Mouse (Mus musculus) cerebellum, adult 2 months (tissue): ENCODE data around the gene Lhx2. TPM values are rescaled to one million over a fixed set of nuclear protein-coding genes. Genes with fewer than 3 reads are reported as not detected.

Source experiments
- DNase-seq, 2 experiments: peaks; one replicate each; pipeline ENCODE4 v3.0.0; 2021
- H3K27ac ChIP-seq: fragments of 200-500 bp; 2 replicates; pipeline ENCODE4 v1.5.1; 2012; ENCODE audit warnings: low read length, control low read depth, inconsistent platforms; ENCODE audit not compliant: insufficient read depth
- H3K27me3 ChIP-seq: fragments of 200-500 bp; 2 replicates; pipeline ENCODE4 v1.6.1; 2012; ENCODE audit warnings: inconsistent platforms, mild to moderate bottlenecking, low read length, moderate library complexity; ENCODE audit not compliant: control insufficient read depth, insufficient read depth
- H3K4me1 ChIP-seq: fragments of 200-500 bp; 2 replicates; pipeline ENCODE4 v1.6.1; 2011; ENCODE audit warnings: low read length; ENCODE audit not compliant: control insufficient read depth, insufficient read depth
- H3K4me3 ChIP-seq: fragments of 200-500 bp; replicated peaks from 2 replicates; pipeline ENCODE3; 2011; ENCODE audit warnings: mild to moderate bottlenecking, low read depth, low read length, control low read depth; ENCODE audit not compliant: insufficient read depth
- CTCF ChIP-seq: fragments of 200-500 bp; IDR thresholded peaks from 2 replicates; pipeline ENCODE4 v1.5.1; 2011; ENCODE audit warnings: low read depth, mild to moderate bottlenecking, control low read depth, low read length, moderate library complexity, borderline replicate concordance; ENCODE audit not compliant: insufficient read depth
- POLR2A ChIP-seq: fragments of 200-500 bp; IDR thresholded peaks from 2 replicates; pipeline ENCODE4 v1.6.1; 2011; ENCODE audit warnings: low read length, control low read depth, borderline replicate concordance; ENCODE audit not compliant: insufficient read depth
- WGBS: fragments of 180-500 bp; shearing (Covaris S2); methylation state at CpG from one replicate; pipeline ENCODE4 v1.1.7; 2018; 5-methylcytosine and 5-hydroxymethylcytosine counted together
- polyA plus RNA-seq: library from polyadenylated mRNA; depleted of rRNA; stranded (reverse); fragments of >200 nt; gene quantifications from 2 replicates; pipeline ENCODE4 v1.2.3, GENCODE M21; 2012

Lhx2 gene
- polyA plus RNA-seq, 1 experiment: 3.5 TPM

DNA sequence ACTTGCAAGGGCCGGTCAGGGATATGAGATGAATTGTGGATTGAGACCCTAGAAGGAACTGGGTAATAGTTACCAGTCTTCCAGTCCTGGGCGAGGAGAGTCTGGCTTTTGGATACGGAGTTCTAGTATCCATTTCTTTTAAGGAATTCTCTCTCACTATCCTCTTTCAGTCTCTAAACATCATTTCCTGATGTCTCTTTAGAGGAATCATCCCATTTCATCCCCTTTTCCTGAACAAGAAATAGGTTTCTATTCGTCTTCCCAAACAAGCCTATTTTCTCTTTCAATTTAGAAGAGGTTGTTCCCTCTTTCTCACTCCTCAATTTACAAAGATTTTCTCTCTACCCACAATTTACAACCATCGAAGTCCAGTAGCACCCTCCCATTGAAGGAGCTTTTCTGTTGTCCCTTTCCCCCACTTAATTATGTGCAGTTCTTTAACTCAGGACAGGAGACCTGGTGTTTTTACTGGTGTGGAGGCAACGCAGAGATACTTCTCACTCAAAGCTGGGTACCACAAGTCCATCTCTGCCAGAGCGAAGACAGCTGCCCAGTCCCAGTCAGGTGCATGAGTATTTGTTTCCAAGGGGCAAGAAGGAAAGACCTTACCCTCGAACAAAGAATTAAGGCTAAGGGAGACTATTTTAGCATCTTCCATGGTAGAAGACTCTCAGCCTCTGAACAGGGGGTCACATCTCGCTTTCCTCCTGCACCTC lies 987 bp downstream of the Lhx2 start:
- WGBS: 5% methylated on average over 9 of the region's 9 CpGs
- peaks cover 10% of the 10 kb centered on the region; the same call in 1 of the 2 replicates for H3K27me3 ChIP-seq
- no peak overlapping the region for H3K27ac ChIP-seq

GRCm38 (mm10) chr2:38340626-38341200 lies 1.6 kb downstream of the Lhx2 start:
- H3K27me3 ChIP-seq: peaks cover 10% of the 10 kb centered on the region; the same call in 1 of the 2 replicates
- TF ChIP-seq CTCF: no peak
- TF ChIP-seq POLR2A: no peak
- H3K27ac ChIP-seq: no peak overlapping the region
- no peak overlapping the region for H3K4me3 ChIP-seq
- 2% methylated on average over 10 of the region's 10 CpGs for WGBS
- DNase-seq: no peak
- H3K4me1 ChIP-seq: no peaks in the 10 kb centered on the region; the same call in 1 of the 2 replicates

More for the DNA sequence above, 987 bp downstream of the Lhx2 start:
- TF ChIP-seq CTCF (no peak), POLR2A (no peak)
- DNase-seq: peak in 1 of 2 experiments; percentile 25
- Histone ChIP-seq H3K4me3 (no peak overlapping the region), H3K4me1 (no peaks in the 10 kb centered on the region; the same call in 1 of the 2 replicates)

DNA sequence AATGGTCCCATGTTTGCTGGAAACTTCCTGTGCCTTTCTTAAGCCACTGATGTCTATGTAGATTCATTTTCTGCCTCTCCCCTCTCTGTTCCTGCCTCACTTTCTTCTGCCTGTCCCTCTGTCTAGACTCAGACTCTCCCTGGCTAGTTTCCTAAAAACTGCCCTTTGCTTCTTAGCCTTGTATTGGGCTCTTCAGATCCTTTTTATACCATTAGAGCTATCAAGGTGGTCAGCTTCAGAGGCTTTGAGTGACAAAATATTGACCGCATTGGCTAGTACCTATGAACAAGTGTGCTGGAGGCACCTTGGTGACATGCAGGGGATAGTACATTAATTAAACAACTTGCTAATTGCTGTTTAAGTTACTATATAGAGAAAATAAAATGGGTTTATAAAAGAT lies 4.5 kb downstream of the Lhx2 start:
- no peak for DNase-seq
- 17% methylated on average over 1 of the region's 1 CpGs for WGBS
- no peak overlapping the region for H3K27ac ChIP-seq
- no peak for TF ChIP-seq CTCF
- TF ChIP-seq POLR2A: no peak
- H3K4me3 ChIP-seq: no peak overlapping the region
- H3K27me3 ChIP-seq: peaks cover 14% of the 10 kb centered on the region; the same call in 1 of the 2 replicates
- no peaks in the 10 kb centered on the region; the same call in none of the 2 replicates for H3K4me1 ChIP-seq

DNA sequence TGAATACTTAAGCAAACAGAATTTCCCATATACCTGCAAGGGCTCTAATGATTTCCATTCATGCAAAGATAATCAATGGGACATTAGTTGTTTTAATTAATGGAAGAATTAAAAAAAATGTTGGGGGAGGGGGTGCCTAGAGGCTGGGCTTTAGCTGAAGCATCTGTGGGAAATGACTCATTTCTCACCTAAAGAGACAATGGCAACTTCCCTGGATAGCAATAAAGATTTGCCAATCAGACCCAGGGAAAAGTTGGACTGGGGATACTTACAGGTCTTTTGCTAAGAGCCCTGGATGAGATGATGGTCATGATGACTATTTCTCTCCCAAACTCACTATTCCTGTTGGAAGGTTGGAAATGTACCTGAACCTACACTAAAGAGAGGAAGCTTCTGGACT lies 5.6 kb downstream of the Lhx2 start:
- H3K27ac ChIP-seq: no peak overlapping the region
- H3K4me1 ChIP-seq: no peaks in the 10 kb centered on the region; the same call in 1 of the 2 replicates
- H3K27me3 ChIP-seq: peaks cover 6% of the 10 kb centered on the region; the same call in 1 of the 2 replicates
- TF ChIP-seq POLR2A: no peak
- no peak for TF ChIP-seq CTCF
- no peak for DNase-seq
- no peak overlapping the region for H3K4me3 ChIP-seq

GRCm38 (mm10) chr2:38346417-38346816 lies 7.3 kb downstream of the Lhx2 start:
- no peak overlapping the region for H3K4me3 ChIP-seq
- 12% methylated on average over 6 of the region's 6 CpGs for WGBS

DNA sequence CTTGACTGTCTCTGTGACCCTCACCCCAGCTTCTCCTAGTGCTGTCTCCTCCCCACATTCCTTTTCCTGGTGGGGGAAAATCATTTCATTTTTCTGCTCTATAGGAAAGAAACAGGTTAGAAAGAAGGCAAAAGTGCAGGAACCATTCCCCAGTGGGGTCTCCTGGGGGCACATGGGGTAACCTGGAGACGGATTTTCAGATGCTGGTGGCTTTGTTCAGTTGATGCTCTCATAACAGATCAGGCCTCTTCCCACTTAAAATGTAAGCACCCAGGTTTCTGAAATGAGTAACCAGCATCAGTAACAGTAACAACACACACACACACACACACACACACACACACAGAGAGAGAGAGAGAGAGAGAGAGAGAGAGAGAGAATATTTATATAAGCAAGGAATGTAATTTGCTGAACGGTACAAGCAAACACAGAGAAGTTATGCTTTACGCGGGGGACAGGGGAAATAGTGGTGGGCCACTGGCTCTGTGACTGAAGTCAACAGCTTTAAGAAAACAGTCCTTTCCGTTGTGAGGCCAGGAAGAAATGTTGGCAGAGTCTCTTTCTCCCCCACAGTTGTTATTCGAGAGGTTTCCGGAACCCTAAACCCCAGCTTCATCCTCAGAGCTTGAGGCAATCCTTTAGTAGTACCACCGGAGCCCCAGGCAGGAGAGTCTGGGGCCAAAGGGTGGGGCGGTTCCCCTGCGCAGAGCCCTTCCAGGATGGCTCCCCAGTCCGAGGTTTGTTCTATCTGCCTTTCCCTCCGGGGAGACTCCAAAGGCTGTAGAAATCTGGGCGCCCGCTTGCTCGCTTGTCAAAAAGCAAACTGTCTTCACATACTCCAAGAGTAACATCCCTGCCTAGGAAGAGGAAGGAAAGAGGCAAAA lies 8.0 kb downstream of the Lhx2 start:
- no peak for DNase-seq
- Histone ChIP-seq H3K27me3 (peaks cover 12% of the 10 kb centered on the region; the same call in 1 of the 2 replicates), H3K4me3 (no peak overlapping the region), H3K4me1 (no peaks in the 10 kb centered on the region; the same call in 1 of the 2 replicates), H3K27ac (no peak overlapping the region)
- TF ChIP-seq CTCF (no peak), POLR2A (no peak)
- 6% methylated on average over 15 of the region's 15 CpGs for WGBS

More at GRCm38 (mm10) chr2:38346417-38346816, 7.3 kb downstream of the Lhx2 start:
- no peak for DNase-seq
- Histone ChIP-seq H3K4me1 (no peaks in the 10 kb centered on the region; the same call in 1 of the 2 replicates), H3K27me3 (peaks cover 12% of the 10 kb centered on the region; the same call in 1 of the 2 replicates), H3K27ac (no peak overlapping the region)
- TF ChIP-seq CTCF (no peak), POLR2A (no peak)

DNA sequence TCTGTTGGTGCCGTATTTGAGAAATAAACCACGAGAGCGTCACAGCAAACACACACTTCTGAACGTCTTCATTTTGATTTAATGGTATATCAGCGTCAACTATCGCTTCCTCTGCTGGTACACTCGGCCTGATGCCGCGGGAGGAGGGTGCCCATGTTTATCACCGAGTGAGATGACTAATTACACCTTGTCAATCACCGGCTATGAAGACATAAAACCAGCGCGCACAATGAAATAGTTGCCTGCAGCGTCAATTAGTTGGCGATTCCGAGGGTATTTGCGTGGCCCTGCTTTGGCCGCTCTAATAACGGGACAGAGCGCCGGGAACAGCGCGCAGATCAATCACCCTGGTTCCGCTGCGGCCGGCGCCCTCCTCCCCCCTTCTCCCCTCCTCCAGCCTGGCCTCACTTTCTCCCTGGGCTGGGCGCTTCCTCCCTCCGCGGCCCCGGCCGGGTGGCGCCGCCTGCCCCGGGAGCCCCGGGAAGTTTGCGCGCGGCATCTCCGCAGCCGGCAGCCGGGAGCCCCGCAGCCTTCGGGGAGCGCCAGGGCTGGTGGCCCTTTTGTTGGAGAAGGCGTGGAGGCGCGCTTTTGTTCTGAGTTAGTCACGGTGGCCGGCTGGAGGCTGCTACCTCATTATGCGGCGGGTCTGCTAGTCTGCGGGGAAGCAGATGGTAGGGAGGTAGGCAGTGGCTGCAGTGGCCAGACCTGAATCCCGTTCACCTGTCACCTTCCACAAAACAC lies 8.9 kb downstream of the Lhx2 start:
- 1% methylated on average over 53 of the region's 54 CpGs for WGBS
- TF ChIP-seq POLR2A (no peak), CTCF (no peak)
- peaks cover 12% of the 10 kb centered on the region; the same call in 1 of the 2 replicates for H3K27me3 ChIP-seq
- H3K4me1 ChIP-seq: no peaks in the 10 kb centered on the region; the same call in 1 of the 2 replicates
- DNase-seq: no peak
- H3K27ac ChIP-seq: no peak overlapping the region
- H3K4me3 ChIP-seq: no peak overlapping the region
